Mouse (Mus musculus) heart, embryonic 11.5 days (tissue): ENCODE measurements around the gene Ggt5. TPM values are rescaled to one million over a fixed set of nuclear protein-coding genes. Genes with fewer than 3 reads are reported as not detected.

Experiments
- polyA plus RNA-seq: library from polyadenylated mRNA; unstranded; fragments of >200 nt; fragmentation: Nextera tagmentation; extraction: Ambion mirVana; gene quantifications from 2 replicates; pipeline ENCODE4 v1.2.1, GENCODE M21; 2014

Gene Ggt5
- polyA plus RNA-seq, 1 experiment from 2014 or later = 2.8 TPM

Other genes with a start within 250 kb of the Ggt5 start
- 0.39 and 0.46 TPM in 2 replicates for gene Upb1, start 188.2 kb upstream of the Ggt5 start, polyA plus RNA-seq
- gene Snrpd3, start 71.8 kb upstream of the Ggt5 start, polyA plus RNA-seq = 121 and 141 TPM in 2 replicates
- gene Gucd1, start 71.4 kb upstream of the Ggt5 start, polyA plus RNA-seq = 30.5 and 35.2 TPM in 2 replicates
- 0.66 and 1.0 TPM in 2 replicates for gene Lrrc75b, start 29.0 kb upstream of the Ggt5 start, polyA plus RNA-seq
- 0.42 and 0.44 TPM in 2 replicates for gene Ggt1, start 27.7 kb upstream of the Ggt5 start, polyA plus RNA-seq
- gene Susd2, start 54.7 kb downstream of the Ggt5 start, polyA plus RNA-seq = 1.4 and 2.1 TPM in 2 replicates
- 18.5 and 28.6 TPM in 2 replicates for gene Cabin1, start 175.0 kb downstream of the Ggt5 start, polyA plus RNA-seq
- 41.1 and 44.4 TPM in 2 replicates for gene Ddt, start 184.1 kb downstream of the Ggt5 start, polyA plus RNA-seq
- not detected in 2 replicates for gene Gm20441, start 191.6 kb downstream of the Ggt5 start, polyA plus RNA-seq
- gene Gstt3, start 192.1 kb downstream of the Ggt5 start, polyA plus RNA-seq = 3.0 and 3.4 TPM in 2 replicates
- 4.3 and 5.1 TPM in 2 replicates for gene Gstt1, start 209.2 kb downstream of the Ggt5 start, polyA plus RNA-seq
- gene Gstt4, start 233.2 kb downstream of the Ggt5 start, polyA plus RNA-seq = not detected in 2 replicates
- gene Gstt2, start 248.1 kb downstream of the Ggt5 start, polyA plus RNA-seq = 8.7 and 8.8 TPM in 2 replicates